Mouse (Mus musculus): ENCODE measurements at regions not wholly inside any gene's neighbourhood (a gene's known extent, or its start where the extent isn't known, plus 50 kb on each side); places are given as distances from the start of the nearest gene placed in this dataset.

DNA sequence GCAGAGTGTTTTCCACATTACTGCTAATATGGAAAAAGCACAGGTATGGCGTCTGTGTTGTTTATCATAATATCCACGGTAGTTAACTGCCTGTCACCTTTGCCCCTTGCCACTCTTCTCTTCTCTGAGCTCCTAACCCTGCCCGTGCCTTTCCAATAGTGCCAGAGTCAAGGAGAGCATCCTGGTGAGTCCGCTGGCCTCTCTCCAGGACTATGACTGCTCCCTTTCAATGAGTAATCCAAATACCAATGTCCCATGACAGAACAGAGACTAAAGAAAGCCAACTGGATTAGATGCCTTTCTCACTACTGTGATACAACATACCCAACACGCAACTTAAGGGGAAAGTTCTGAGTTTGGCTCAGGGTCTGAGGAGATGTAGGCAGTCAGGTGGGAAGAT lies 430.8 kb upstream of the Adamts16 start:
- Histone ChIP-seq H3K27ac (ENCODE audit: low read length) (peak overlapping the region; percentile 76), H3K36me3 (ENCODE audit: insufficient read depth, low read length) (no peaks in the 10 kb centered on the region), H3K4me2 (replicated peaks; ENCODE audit: low read depth, low read length) (no peak overlapping the region), H3K27me3 (ENCODE audit: insufficient read depth, low read length) (peaks cover 25% of the 10 kb centered on the region), H3K9ac (replicated peaks; ENCODE audit: low read length) (no peak overlapping the region), H3K4me1 (ENCODE audit: insufficient read depth, low read length) (peaks cover 15% of the 10 kb centered on the region), H3K4me3 (ENCODE audit: low read length) (no peak overlapping the region), H3K9me3 (ENCODE audit: low read length) (no peaks in the 10 kb centered on the region)
- WGBS, result 57% methylated on average over 5 of the region's 5 CpGs
- peak; percentile 74 for ATAC-seq (ENCODE audit: low FRiP score, low TSS enrichment)

DNA sequence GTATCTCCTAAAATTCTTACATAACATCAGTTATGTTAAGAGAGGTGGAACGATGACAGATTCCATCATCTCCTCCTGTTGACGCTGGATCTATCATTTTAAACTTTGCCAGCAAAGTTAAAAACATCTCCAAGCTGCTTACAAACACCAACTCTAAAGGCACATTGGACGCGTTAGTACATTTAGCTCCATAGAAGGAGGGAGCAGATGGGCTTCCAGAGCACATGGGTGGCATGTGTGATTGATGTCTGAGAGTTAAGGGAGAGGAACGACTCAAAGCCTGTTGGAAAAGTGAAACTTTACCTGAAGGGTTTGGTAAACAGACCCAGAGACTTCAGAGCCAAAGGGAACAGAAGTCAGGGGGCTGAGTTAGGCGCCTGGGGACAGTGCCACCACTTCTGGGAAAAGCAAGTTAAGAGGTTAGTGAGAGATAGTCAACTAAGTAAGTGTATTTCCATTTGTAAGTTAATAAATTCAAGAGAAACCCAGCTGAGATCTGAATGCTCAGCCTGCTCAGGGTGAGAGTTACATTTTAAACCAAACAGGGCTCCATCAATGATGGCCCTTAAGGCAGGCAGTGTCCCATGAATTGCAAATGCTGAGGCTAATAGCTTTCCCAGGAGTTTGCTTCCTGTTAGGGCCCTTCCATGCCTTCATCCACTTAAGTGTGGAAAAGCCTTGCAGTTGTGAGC lies 430.3 kb upstream of the Adamts16 start:
- no peaks in the 10 kb centered on the region for H3K9me3 ChIP-seq (ENCODE audit: low read length)
- no peak overlapping the region for H3K9ac ChIP-seq (replicated peaks; ENCODE audit: low read length)
- H3K36me3 ChIP-seq (ENCODE audit: insufficient read depth, low read length), result no peaks in the 10 kb centered on the region
- peak; percentile 81 for ATAC-seq (ENCODE audit: low FRiP score, low TSS enrichment)
- no peak overlapping the region for H3K4me3 ChIP-seq (ENCODE audit: low read length)
- peaks cover 22% of the 10 kb centered on the region for H3K27me3 ChIP-seq (ENCODE audit: insufficient read depth, low read length)
- H3K4me2 ChIP-seq (replicated peaks; ENCODE audit: low read depth, low read length), result no peak overlapping the region
- 54% methylated on average over 6 of the region's 6 CpGs for WGBS
- peak overlapping the region; percentile 76 for H3K27ac ChIP-seq (ENCODE audit: low read length)
- H3K4me1 ChIP-seq (ENCODE audit: insufficient read depth, low read length), result peaks cover 15% of the 10 kb centered on the region

DNA sequence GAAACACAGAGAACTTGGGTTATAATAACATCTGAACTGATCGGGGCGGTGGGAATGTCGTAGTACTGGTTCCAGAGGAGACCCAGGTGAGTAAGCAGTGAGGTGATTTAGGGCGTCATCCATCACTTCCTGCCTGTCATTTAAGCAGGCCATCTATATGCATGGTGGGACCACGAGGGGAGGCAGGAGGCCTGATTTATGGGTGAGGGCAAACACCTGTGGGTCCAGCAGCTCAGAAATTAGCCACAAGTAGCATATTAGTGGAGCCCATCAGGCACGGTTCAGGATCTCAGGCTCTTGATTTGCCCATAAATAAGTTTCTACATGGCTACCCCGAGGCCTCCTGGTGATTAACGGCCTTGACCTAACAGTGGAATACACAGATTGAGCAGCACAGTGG lies 428.8 kb upstream of the Adamts16 start:
- Histone ChIP-seq H3K27me3 (ENCODE audit: insufficient read depth, low read length) (peaks cover 27% of the 10 kb centered on the region), H3K36me3 (ENCODE audit: insufficient read depth, low read length) (no peaks in the 10 kb centered on the region), H3K27ac (ENCODE audit: low read length) (no peak overlapping the region), H3K4me2 (replicated peaks; ENCODE audit: low read depth, low read length) (0 out of 2 replicates have a peak overlapping the region, but pooled peaks have one; percentile 7), H3K4me1 (ENCODE audit: insufficient read depth, low read length) (peaks cover 15% of the 10 kb centered on the region), H3K9ac (replicated peaks; ENCODE audit: low read length) (no peak overlapping the region), H3K4me3 (ENCODE audit: low read length) (no peak overlapping the region), H3K9me3 (ENCODE audit: low read length) (no peaks in the 10 kb centered on the region)
- ATAC-seq (ENCODE audit: low FRiP score, low TSS enrichment), result peak; percentile 91
- 12% methylated on average over 8 of the region's 8 CpGs for WGBS

DNA sequence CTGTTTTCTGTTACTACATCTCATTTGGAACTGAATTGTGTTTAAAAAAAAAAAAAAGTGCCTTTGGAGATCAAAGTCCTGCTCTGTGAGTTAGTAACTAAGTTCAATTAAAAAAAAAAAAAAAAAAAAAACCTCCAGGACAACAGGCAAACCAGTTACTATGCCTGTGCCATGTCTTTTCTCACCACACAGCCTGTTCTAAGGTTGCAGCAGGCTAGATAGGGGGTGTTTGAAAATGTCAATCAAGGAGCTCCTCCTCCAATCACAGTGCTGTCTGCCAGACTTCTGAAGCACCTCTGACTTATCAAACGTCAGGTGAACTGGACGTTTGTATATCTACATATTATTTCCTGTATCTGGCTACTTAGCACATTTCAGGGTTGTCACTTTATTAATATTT lies 427.9 kb upstream of the Adamts16 start:
- Histone ChIP-seq H3K9ac (replicated peaks; ENCODE audit: low read length) (no peak overlapping the region), H3K4me2 (replicated peaks; ENCODE audit: low read depth, low read length) (no peak overlapping the region), H3K9me3 (ENCODE audit: low read length) (no peaks in the 10 kb centered on the region), H3K27me3 (ENCODE audit: insufficient read depth, low read length) (peaks cover 31% of the 10 kb centered on the region), H3K27ac (ENCODE audit: low read length) (peak overlapping the region; percentile 37; the same call in 1 of the 2 replicates), H3K4me3 (ENCODE audit: low read length) (no peak overlapping the region), H3K36me3 (ENCODE audit: insufficient read depth, low read length) (no peaks in the 10 kb centered on the region), H3K4me1 (ENCODE audit: insufficient read depth, low read length) (peaks cover 15% of the 10 kb centered on the region)
- ATAC-seq (ENCODE audit: low FRiP score, low TSS enrichment), result no peak
- 41% methylated on average over 2 of the region's 2 CpGs for WGBS

DNA sequence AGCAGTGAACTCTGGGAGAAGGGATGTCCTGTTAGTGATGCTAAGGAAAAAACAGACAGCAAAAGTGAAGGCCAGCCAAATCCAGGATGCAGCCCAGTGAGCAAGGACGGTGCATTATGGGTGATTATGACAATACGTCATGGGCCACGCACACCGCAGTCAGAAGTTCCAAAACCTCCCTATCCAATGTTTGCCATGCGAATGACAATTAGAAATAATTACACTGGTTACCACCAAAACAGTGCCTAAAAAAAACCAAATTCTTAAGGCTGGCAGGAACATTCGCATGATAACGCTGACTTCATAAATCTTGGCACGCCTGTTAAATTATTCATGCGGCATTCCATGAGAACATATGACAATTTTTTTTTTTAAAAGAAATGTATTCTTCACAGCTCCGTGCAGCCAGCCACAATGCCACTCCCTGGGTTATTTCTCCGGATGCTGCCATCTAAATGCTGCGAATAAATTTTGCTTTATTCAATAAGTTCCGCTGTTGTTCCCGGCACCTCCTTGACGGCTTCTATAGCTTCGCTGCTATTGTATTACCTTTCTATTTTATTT lies 421.8 kb upstream of the Adamts16 start:
- Histone ChIP-seq H3K9ac (replicated peaks; ENCODE audit: low read length) (no peak overlapping the region), H3K27me3 (ENCODE audit: insufficient read depth, low read length) (peaks cover 54% of the 10 kb centered on the region), H3K27ac (ENCODE audit: low read length) (no peak overlapping the region), H3K4me1 (ENCODE audit: insufficient read depth, low read length) (no peaks in the 10 kb centered on the region), H3K36me3 (ENCODE audit: insufficient read depth, low read length) (no peaks in the 10 kb centered on the region), H3K4me3 (ENCODE audit: low read length) (no peak overlapping the region), H3K9me3 (ENCODE audit: low read length) (no peaks in the 10 kb centered on the region), H3K4me2 (replicated peaks; ENCODE audit: low read depth, low read length) (no peak overlapping the region)
- 80% methylated on average over 16 of the region's 16 CpGs for WGBS
- no peak for ATAC-seq (ENCODE audit: low FRiP score, low TSS enrichment)

DNA sequence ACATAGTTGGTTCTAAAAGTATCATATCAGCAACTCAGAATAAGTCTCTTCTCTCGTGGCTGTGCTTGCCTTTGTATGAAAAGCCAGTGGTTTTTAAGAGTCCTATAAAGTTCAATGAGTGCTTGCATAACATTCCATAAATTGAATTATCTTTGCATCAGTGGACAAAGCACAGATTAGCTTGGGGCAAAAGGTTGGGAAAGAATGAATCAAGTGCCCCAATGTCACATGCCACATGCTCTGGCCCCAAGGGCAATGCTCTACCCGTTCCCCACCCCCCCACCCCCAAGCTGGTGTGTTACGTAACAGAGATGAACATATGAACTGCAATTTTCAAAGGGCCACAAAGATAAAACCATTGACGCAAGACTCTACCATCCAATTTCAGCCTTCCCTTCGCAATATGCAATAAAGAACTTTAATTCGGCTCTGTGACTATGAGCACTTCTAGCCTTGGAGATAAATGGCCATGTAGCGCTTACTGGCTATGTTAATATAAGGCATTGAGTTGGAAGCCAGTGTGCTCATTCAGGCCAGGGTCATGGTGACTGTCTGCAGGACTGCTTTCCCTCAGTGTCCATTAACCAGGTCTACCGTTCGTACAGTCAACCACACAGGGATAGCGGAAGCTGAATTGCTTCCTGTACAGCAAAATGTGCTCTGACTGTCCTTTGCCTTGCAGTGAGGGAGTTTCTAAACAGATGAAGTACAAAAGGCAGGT lies 421.1 kb upstream of the Adamts16 start:
- Histone ChIP-seq H3K27me3 (ENCODE audit: insufficient read depth, low read length) (peaks cover 50% of the 10 kb centered on the region), H3K36me3 (ENCODE audit: insufficient read depth, low read length) (no peaks in the 10 kb centered on the region), H3K4me1 (ENCODE audit: insufficient read depth, low read length) (no peaks in the 10 kb centered on the region), H3K4me2 (replicated peaks; ENCODE audit: low read depth, low read length) (no peak overlapping the region), H3K9ac (replicated peaks; ENCODE audit: low read length) (no peak overlapping the region), H3K4me3 (ENCODE audit: low read length) (no peak overlapping the region), H3K27ac (ENCODE audit: low read length) (no peak overlapping the region), H3K9me3 (ENCODE audit: low read length) (no peaks in the 10 kb centered on the region)
- 74% methylated on average over 10 of the region's 10 CpGs for WGBS
- no peak for ATAC-seq (ENCODE audit: low FRiP score, low TSS enrichment)

DNA sequence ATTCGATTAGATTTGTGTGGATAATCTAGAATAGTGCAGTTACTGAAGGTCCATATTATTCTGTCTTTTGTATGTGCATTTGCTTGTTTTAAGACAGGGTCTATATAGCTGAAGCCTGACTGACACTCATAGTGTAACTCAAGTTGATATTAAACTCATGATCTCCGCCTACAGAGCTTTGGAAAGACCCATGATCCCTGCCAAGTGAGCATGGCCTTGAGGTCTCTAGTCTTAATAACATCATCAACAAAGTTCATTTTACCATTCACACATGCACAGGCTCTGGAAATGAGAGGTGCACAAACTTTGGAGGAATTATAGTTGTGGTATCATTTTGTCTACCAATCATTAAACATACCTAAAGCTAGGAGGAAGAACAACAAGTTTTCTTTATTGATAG lies 412.4 kb upstream of the Adamts16 start:
- H3K27ac ChIP-seq (ENCODE audit: low read length), result no peak overlapping the region
- H3K9ac ChIP-seq (replicated peaks; ENCODE audit: low read length), result no peak overlapping the region
- no peak overlapping the region for H3K4me3 ChIP-seq (ENCODE audit: low read length)
- no peaks in the 10 kb centered on the region for H3K9me3 ChIP-seq (ENCODE audit: low read length)
- no peaks in the 10 kb centered on the region for H3K36me3 ChIP-seq (ENCODE audit: insufficient read depth, low read length)
- peaks cover 4% of the 10 kb centered on the region; the same call in 1 of the 2 replicates for H3K27me3 ChIP-seq (ENCODE audit: insufficient read depth, low read length)
- H3K4me1 ChIP-seq (ENCODE audit: insufficient read depth, low read length), result no peaks in the 10 kb centered on the region
- WGBS, result 93% methylated on average over 2 of the region's 2 CpGs
- ATAC-seq (ENCODE audit: low FRiP score, low TSS enrichment), result no peak
- no peak overlapping the region for H3K4me2 ChIP-seq (replicated peaks; ENCODE audit: low read depth, low read length)

DNA sequence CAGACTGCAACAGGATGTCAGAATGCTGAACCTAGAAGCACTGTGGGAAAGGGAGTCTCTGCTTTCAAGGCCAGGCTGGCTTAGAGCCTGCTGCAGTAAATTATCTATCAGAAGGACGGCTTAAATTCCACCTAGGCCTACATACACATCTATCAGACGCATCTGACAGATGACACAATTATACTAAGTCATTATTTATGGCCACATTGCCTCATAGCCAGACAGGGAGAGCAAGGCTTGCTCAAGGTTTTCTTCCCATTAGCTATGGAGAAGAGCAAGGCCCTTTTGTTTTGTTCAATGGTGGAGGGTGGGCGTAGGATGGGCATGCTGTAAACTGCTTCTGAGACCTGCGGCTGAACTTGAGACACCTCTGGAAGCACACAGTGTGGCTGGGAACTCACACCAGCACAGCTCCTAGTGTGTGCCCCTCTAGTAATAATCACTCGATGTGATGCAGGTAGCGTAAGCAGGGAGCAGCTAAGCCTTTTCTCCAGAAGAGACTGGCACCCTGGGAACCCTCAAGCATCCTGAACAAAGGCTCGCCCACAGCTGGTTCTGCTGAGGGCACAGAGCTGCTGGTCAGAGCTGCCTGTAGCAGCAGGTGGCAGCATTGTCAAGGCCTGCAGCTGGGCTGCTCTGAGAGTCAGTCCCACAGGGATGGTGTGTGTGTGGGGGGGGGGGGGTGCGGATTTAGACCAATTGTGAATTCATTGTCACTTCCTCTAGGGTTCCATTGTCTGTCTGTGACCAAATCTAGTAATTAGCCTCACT lies 406.8 kb upstream of the Adamts16 start:
- H3K9me3 ChIP-seq (ENCODE audit: low read length), result no peaks in the 10 kb centered on the region
- H3K27ac ChIP-seq (ENCODE audit: low read length), result no peak overlapping the region
- H3K27me3 ChIP-seq (ENCODE audit: insufficient read depth, low read length), result peaks cover 13% of the 10 kb centered on the region
- peak; percentile 74 for ATAC-seq (ENCODE audit: low FRiP score, low TSS enrichment)
- no peaks in the 10 kb centered on the region; the same call in 1 of the 2 replicates for H3K4me1 ChIP-seq (ENCODE audit: insufficient read depth, low read length)
- no peak overlapping the region for H3K4me2 ChIP-seq (replicated peaks; ENCODE audit: low read depth, low read length)
- no peaks in the 10 kb centered on the region for H3K36me3 ChIP-seq (ENCODE audit: insufficient read depth, low read length)
- no peak overlapping the region for H3K4me3 ChIP-seq (ENCODE audit: low read length)
- WGBS, result 32% methylated on average over 8 of the region's 8 CpGs
- no peak overlapping the region for H3K9ac ChIP-seq (replicated peaks; ENCODE audit: low read length)

DNA sequence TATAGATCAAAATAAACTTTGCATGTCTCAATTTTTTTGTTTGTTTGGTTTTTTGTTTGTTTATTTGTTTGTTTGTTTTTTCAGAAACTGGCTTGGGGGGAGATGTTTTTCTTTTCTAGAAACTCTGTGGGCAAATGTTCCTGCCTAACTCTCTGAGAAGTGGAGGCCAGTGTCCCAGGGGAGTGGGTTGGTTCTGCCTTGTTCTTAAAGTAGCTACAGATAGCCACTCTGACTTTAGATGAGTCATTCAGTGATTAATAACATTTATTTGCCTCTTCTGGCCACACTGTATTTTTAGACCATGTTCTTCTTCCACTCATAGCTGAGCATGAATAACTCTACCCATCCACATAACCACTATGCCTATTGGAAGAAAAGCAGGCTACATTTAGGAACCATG lies 405.6 kb upstream of the Adamts16 start:
- Histone ChIP-seq H3K27ac (ENCODE audit: low read length) (no peak overlapping the region), H3K27me3 (ENCODE audit: insufficient read depth, low read length) (peaks cover 15% of the 10 kb centered on the region)
- no peak for ATAC-seq (ENCODE audit: low FRiP score, low TSS enrichment)

More for the DNA sequence above, 405.6 kb upstream of the Adamts16 start:
- no peaks in the 10 kb centered on the region; the same call in 1 of the 2 replicates for H3K4me1 ChIP-seq (ENCODE audit: insufficient read depth, low read length)
- H3K9ac ChIP-seq (replicated peaks; ENCODE audit: low read length), result no peak overlapping the region
- H3K36me3 ChIP-seq (ENCODE audit: insufficient read depth, low read length), result no peaks in the 10 kb centered on the region
- H3K9me3 ChIP-seq (ENCODE audit: low read length), result no peaks in the 10 kb centered on the region
- H3K4me2 ChIP-seq (replicated peaks; ENCODE audit: low read depth, low read length), result no peak overlapping the region
- no peak overlapping the region for H3K4me3 ChIP-seq (ENCODE audit: low read length)

Data from kidney, embryonic 16.5 days (tissue).